Mouse (Mus musculus) neural tube, embryonic 14.5 days (tissue): ENCODE data around the gene Pfn3. TPM values are rescaled to one million over a fixed set of nuclear protein-coding genes. Genes with fewer than 3 reads are reported as not detected.
A peak's percentile ranks its signal among the peaks of the same experiment; 100 is the strongest.

Experiments used
- ATAC-seq: fragments of 200-750 bp; cut with Nextera tagmentation; 2 replicates; pipeline ENCODE4 v1.8.0; 2017; ENCODE audit warnings: low read depth, mild to moderate bottlenecking, moderate TSS enrichment, moderate library complexity
- H3K27ac ChIP-seq: fragments of 300-500 bp; sonication (generic); 2 replicates; pipeline ENCODE4 v1.5.1; 2014; ENCODE audit warnings: low read depth, mild to moderate bottlenecking, control low read depth, low read length, moderate library complexity, mixed read lengths
- H3K27me3 ChIP-seq: fragments of 300-500 bp; sonication (generic); 2 replicates; pipeline ENCODE4 v1.6.1; 2014; ENCODE audit warnings: low read length; ENCODE audit not compliant: control insufficient read depth, insufficient read depth
- H3K36me3 ChIP-seq: fragments of 300-500 bp; sonication (generic); 2 replicates; pipeline ENCODE4 v1.6.1; 2014; ENCODE audit warnings: low read length, mixed read lengths; ENCODE audit not compliant: control insufficient read depth, insufficient read depth
- H3K4me1 ChIP-seq: fragments of 300-500 bp; sonication (generic); 2 replicates; pipeline ENCODE4 v1.6.1; 2014; ENCODE audit warnings: low read length; ENCODE audit not compliant: control insufficient read depth, insufficient read depth
- H3K4me2 ChIP-seq: fragments of 300-500 bp; sonication (generic); 2 replicates; pipeline ENCODE4 v1.6.1; 2014; ENCODE audit warnings: mild to moderate bottlenecking, low read depth, low read length, control low read depth
- H3K4me3 ChIP-seq: fragments of 300-500 bp; sonication (generic); 2 replicates; pipeline ENCODE4 v1.5.1; 2014; ENCODE audit warnings: low read depth, low read length, control low read depth, mixed read lengths
- H3K9ac ChIP-seq: fragments of 300-500 bp; sonication (generic); replicated peaks from 2 replicates; pipeline ENCODE4 v1.6.1; 2014; ENCODE audit warnings: low read depth, mild to moderate bottlenecking, control low read depth, low read length, mixed read lengths
- H3K9me3 ChIP-seq: fragments of 300-500 bp; sonication (generic); 2 replicates; pipeline ENCODE4 v1.6.1; 2016; ENCODE audit warnings: low read length; ENCODE audit not compliant: control insufficient read depth
- WGBS: fragments of 180-500 bp; shearing (Covaris S2); extraction: QIAGEN DNeasy Blood & Tissue Kit; methylation state at CpG from one replicate; pipeline ENCODE4 v1.1.7; 2014; 5-methylcytosine and 5-hydroxymethylcytosine counted together
- polyA plus RNA-seq: library from polyadenylated mRNA; unstranded; fragments of >200 nt; fragmentation: Nextera tagmentation; extraction: Ambion mirVana; gene quantifications from 2 replicates; pipeline ENCODE4 v1.2.1, GENCODE M21; 2014

Pfn3 gene
- 0.55 and 1.2 TPM in 2 replicates for polyA plus RNA-seq

- peak within 1 kb of the TSS; percentile 32 for H3K4me3 ChIP-seq
- H3K9me3 ChIP-seq: no peaks in the 10 kb centered on the region
- peak within 1 kb of the TSS; percentile 22; the same call in 1 of the 2 replicates for H3K27ac ChIP-seq
- peak within 1 kb of the TSS; percentile 63 for H3K4me2 ChIP-seq
- peak; percentile 66 for ATAC-seq
- H3K9ac ChIP-seq: peak within 1 kb of the TSS; percentile 51
- H3K36me3 ChIP-seq: no peaks in the 10 kb centered on the region
- peaks cover 12% of the 10 kb centered on the region for H3K27me3 ChIP-seq
- peaks cover 6% of the 10 kb centered on the region; the same call in 1 of the 2 replicates for H3K4me1 ChIP-seq
- WGBS: 5% methylated on average over 41 of the region's 41 CpGs
These were observed at the start of gene Pfn3 for GRCm38 (mm10) chr13:55414743-55415380. Pfn3 (minus strand) TSS chr13:55415232.

GRCm38 (mm10) chr13:55464027-55464884, 49.2 kb upstream of the Pfn3 start, which contains the start of gene Prr7:
Prr7 (plus strand) TSS chr13:55464267.
- Histone ChIP-seq H3K36me3 (peaks cover 10% of the 10 kb centered on the region), H3K27me3 (peaks cover 2% of the 10 kb centered on the region; the same call in 1 of the 2 replicates), H3K4me1 (peaks cover 30% of the 10 kb centered on the region), H3K9me3 (no peaks in the 10 kb centered on the region), H3K27ac (peak within 1 kb of the TSS; percentile 96), H3K4me3 (peak within 1 kb of the TSS; percentile 77), H3K4me2 (peak within 1 kb of the TSS; percentile 89), H3K9ac (peak within 1 kb of the TSS; percentile 87)
- ATAC-seq: peak; percentile 79
- under 1% methylated on average over 72 of the region's 84 CpGs for whole genome bisulfite sequencing

DNA sequence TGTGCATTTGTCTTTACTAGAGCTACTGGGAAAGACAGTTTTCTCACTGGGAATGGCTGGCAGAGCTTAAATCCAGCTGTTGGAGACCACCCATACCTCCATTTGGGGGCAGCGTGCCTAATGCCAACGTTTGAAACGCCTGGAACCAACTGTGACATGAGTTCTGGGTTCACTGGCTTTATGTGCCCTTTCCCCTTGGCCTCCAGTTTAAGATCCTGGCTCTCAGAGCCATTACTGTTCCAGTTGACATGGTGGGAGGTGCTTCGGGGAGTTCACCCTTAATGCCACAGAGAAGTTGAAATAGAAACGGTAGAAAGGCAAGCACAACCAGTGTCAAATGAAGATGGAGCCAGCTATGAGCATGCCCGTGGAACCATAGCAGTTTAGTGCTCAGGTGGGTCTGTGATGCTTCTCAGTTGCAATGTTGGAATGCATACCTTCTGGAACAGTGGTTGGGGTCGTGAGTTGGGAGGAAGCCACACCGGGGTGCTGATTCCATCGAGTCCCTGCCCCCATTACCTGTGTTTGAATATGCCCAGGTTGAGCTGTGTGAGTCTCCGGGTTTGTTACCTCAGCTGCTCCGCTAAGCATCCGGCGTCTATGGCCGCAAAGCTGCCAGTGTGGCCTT, 48.5 kb upstream of the Pfn3 start:
- Histone ChIP-seq H3K9me3 (no peaks in the 10 kb centered on the region), H3K4me1 (peaks cover 26% of the 10 kb centered on the region), H3K4me3 (peak overlapping the region; percentile 77), H3K9ac (peak overlapping the region; percentile 87), H3K27me3 (peaks cover 2% of the 10 kb centered on the region; the same call in 1 of the 2 replicates), H3K36me3 (peaks cover 16% of the 10 kb centered on the region), H3K27ac (peak overlapping the region; percentile 96), H3K4me2 (peak overlapping the region; percentile 89)
- 9% methylated on average over 14 of the region's 14 CpGs for WGBS
- ATAC-seq: no peak; the same call in 1 of the 2 replicates

DNA sequence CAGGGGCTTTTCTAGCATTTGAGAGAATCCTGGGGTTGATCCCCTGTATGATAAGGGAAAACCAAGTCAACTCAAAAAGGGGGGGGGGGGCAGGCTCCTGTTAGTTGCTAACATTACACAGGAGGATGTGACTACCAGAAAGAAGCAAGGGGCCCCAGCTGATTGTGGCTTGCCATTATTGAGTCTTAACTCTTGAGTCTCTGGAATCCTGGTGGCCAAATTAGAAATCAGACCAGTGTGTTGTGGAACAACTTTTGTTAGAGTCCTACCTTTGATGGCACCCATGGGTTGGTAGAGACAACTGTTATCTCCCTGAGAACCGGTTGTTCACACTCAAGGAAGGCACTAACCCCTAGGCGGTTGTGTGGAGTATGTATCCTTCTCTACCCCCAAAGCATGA, 47.9 kb upstream of the Pfn3 start:
- no peak overlapping the region for H3K4me3 ChIP-seq
- 0 out of 2 replicates have a peak, but pooled peaks cover 2% of the 10 kb centered on the region for H3K27me3 ChIP-seq
- peaks cover 19% of the 10 kb centered on the region for H3K36me3 ChIP-seq
- H3K4me1 ChIP-seq: peaks cover 26% of the 10 kb centered on the region
- no peak overlapping the region; the same call in 1 of the 2 replicates for H3K27ac ChIP-seq
- no peak for ATAC-seq
- 57% methylated on average over 2 of the region's 2 CpGs for WGBS
- no peak overlapping the region for H3K4me2 ChIP-seq
- no peak overlapping the region for H3K9ac ChIP-seq
- H3K9me3 ChIP-seq: no peaks in the 10 kb centered on the region

DNA sequence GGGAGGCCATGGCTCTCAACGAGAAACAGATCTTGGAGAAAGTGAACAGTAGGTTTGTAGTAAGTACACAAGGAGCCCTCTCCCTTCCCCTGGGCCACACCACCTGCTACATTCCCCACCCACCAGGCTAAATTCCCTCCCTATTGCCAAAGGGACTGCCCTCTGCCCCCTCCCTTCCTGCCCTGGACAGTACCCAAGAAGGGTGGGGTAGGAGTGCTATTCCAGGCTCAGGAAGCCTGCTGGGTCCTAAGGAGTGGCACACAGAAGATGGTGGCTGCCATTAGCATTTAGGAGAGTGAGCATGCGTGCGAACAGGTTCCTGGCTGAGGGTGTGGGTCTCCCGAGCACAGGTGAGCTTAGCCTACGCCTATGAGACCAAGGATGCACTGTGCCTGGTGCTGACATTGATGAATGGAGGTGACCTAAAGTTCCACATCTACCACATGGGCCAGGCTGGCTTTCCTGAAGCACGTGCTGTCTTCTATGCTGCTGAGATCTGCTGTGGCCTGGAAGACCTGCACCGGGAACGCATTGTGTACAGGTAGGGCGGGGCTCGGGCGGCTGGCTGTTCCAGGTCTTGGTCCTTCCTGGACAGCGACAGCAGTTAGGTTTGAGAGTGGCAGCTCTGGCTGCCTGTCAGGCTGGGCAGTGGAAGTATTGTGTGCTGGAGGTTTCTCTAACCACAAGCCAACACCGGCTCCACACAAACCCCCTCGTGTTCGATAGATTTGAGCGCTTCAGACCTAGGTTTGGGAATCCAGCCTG, 36.9 kb upstream of the Pfn3 start:
- Histone ChIP-seq H3K9me3 (no peaks in the 10 kb centered on the region), H3K4me1 (peaks cover 7% of the 10 kb centered on the region; the same call in 1 of the 2 replicates), H3K36me3 (peaks cover 54% of the 10 kb centered on the region), H3K4me3 (no peak overlapping the region), H3K27ac (no peak overlapping the region), H3K4me2 (no peak overlapping the region), H3K9ac (no peak overlapping the region), H3K27me3 (no peaks in the 10 kb centered on the region)
- no peak for ATAC-seq
- 95% methylated on average over 16 of the region's 16 CpGs for WGBS

GRCm38 (mm10) chr13:55451296-55451695, 36.3 kb upstream of the Pfn3 start:
- ATAC-seq: no peak
- WGBS: 94% methylated on average over 10 of the region's 10 CpGs
- Histone ChIP-seq H3K9ac (no peak overlapping the region), H3K36me3 (peaks cover 51% of the 10 kb centered on the region), H3K4me1 (peaks cover 14% of the 10 kb centered on the region), H3K4me2 (no peak overlapping the region), H3K27me3 (no peaks in the 10 kb centered on the region), H3K27ac (no peak overlapping the region), H3K9me3 (no peaks in the 10 kb centered on the region), H3K4me3 (no peak overlapping the region)

- H3K36me3 ChIP-seq: peaks cover 43% of the 10 kb centered on the region
- 96% methylated on average over 11 of the region's 11 CpGs for WGBS
- H3K4me1 ChIP-seq: peaks cover 19% of the 10 kb centered on the region
These were observed 35.5 kb upstream of the Pfn3 start for GRCm38 (mm10) chr13:55450511-55450980.

DNA sequence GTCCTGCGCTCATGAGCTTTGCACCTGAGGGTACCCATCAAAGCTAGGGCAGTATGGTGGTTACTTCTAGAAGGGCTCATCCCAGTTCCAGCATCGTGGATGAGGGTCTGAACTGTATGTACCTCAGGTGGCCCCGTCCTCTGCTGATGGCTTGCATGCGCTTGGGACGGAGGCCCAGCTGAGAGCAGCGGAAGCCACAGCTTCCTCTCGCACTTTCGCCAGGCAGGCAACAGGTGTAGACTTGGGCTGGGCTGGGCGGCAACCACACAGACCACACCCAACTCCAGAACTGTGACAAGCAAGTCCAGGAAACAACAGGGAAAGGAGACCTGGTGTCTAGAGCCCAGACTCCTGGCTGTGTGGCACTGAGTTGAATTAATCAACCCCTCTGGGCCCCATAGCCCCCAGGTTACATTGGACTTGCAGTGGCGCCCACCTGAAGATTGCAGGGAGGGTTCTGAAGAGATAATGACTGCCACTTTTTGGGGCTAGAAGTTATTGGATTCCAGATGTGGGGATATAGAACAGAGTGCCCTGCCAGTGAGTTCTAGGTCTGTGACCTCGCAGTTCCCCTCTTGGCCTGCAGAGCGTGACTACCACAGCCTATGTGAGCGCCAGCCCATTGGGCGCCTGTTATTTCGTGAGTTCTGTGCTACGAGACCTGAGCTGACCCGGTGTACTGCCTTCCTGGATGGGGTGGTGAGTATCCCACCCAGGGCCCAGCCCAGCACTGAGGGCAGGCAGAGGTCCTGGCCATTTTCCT, 34.8 kb upstream of the Pfn3 start:
- peaks cover 19% of the 10 kb centered on the region for H3K4me1 ChIP-seq
- peaks cover 43% of the 10 kb centered on the region for H3K36me3 ChIP-seq
- H3K9me3 ChIP-seq: no peaks in the 10 kb centered on the region
- no peak overlapping the region for H3K4me3 ChIP-seq
- 94% methylated on average over 17 of the region's 17 CpGs for WGBS
- no peaks in the 10 kb centered on the region for H3K27me3 ChIP-seq
- H3K9ac ChIP-seq: no peak overlapping the region
- no peak overlapping the region for H3K27ac ChIP-seq
- no peak for ATAC-seq
- H3K4me2 ChIP-seq: no peak overlapping the region

More at GRCm38 (mm10) chr13:55450511-55450980, 35.5 kb upstream of the Pfn3 start:
- H3K9ac ChIP-seq: no peak overlapping the region
- no peaks in the 10 kb centered on the region for H3K9me3 ChIP-seq
- no peaks in the 10 kb centered on the region for H3K27me3 ChIP-seq
- no peak overlapping the region for H3K27ac ChIP-seq
- no peak for ATAC-seq
- no peak overlapping the region for H3K4me3 ChIP-seq
- no peak overlapping the region for H3K4me2 ChIP-seq
